Mouse (Mus musculus) embryonic fibroblast, embryonic 13.5 days (primary cell): Measurements from ENCODE around the gene Mbd3.

ENCODE experiments used
- CTCF ChIP-seq: IDR thresholded peaks from 2 replicates; pipeline ENCODE4 v1.5.1; 2011; ENCODE audit warnings: mild to moderate bottlenecking, control low read depth, low read length, moderate library complexity, borderline replicate concordance; ENCODE audit not compliant: insufficient read depth
- POLR2A ChIP-seq: IDR thresholded peaks from 2 replicates; pipeline ENCODE4 v1.6.1; 2011; ENCODE audit warnings: low read depth, mild to moderate bottlenecking, control low read depth, low read length, moderate library complexity

GRCm38 (mm10) chr10:80342749-80343424 is 56.5 kb downstream of the Mbd3 start:
- no peak for TF ChIP-seq CTCF
- no peak for TF ChIP-seq POLR2A
